Mouse (Mus musculus) embryo, embryonic 10 days (tissue): ENCODE measurements around the gene Rragd.
"Not testable (repeated sequence)": the region's sequence is repeated elsewhere in the genome, so short reads cannot be mapped to it uniquely, and the experiment has no call there.

Experiments
- DNase-seq: peaks from one replicate; pipeline ENCODE4 v3.0.0-alpha.2; 2015; ENCODE audit warnings: low spot score

The Rragd gene

DNA sequence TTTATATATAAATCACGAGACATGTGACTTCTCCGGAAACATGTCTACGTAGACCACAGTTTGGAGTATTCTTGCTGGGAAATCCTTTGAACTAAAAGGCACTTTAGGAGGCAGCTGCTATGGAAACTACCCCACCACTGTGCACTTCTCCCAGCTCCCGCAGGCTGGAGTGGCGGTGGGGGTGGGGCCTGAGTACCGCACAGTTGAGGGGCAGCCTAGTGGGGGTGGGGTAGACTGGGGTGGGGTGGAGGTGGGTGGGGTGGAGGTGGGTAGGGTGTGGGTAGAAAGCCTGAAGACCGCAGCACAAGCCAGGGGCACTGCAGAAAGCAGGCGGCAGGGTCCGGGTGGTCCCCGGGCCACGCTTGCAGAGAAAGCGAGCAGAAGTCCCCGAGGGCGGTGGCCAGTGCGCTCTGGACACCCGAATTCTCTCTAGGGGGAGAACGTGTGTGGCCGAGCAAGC is at the start of gene Rragd:
Rragd (plus strand) TSS at position 322 of the 460 bp plus-strand sequence.
- peak; percentile 47 for DNase-seq

DNA sequence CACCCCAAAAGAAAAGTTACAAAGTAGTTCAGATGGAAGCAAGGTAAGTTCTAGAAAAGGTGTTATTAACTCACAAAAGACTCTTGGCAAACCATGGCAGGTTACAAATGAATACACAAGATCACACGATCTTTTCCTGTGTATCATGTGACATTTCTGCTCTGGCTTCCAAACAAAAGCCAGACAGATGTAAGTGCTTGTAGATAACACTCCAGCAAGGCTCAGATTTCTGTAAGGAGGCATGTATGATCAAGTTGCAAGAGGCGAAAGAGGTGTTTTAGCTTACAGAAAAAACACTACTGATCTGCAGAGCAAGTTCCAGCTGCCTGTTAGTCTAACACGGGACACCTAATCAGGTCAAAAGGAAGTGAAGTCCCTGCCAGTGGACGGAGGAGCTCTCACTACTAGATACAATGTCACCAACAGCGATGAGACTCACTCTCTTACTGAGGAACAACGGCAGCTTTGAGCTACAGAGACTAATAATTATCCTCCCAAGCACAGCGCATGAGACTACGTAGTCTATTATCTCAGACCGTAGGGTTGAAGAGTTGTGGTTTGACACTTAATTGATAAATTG is 46.0 kb upstream of the Rragd start:
- peak; percentile 36 for DNase-seq

DNA sequence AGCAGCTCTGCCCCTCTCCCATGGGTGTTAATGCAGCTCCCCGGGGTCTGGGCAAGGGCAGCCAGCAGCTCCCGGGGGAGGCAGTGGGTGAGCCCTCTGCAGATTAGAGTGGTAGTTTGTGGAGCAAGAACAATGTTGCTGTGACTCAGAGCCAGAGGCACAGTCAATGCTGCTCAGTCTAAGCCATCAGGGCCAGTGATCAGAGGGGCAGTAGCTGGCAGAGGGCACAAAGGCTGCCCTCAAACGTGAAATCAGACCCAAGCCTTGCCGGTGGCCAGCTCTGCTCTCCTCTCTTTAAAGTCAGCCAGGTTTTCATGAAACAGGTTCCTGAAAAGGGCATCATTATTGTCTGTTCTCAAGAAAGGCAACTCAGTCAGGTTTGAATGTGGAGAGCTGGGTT is 43.3 kb upstream of the Rragd start:
- no peak for DNase-seq

DNA sequence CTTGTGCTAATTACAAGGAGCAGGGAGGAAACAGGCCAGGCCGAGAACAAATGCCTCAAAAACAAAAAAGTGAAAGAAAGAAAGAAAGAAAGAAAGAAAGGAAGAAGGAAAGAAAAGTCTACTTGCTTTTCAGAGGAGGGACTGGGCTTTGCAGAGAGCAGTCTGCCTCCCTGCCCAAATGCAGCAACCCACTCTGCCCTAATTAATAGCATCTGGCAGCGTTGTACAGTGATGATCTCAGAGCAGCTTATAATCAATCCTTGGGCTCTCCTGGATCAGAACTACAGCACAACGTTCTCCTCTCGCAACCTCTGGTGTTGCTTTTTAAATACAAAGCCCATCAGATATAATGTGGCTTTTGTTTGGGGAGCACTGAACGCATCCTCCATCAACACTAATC is 42.9 kb upstream of the Rragd start:
- DNase-seq = peak; percentile 54

DNA sequence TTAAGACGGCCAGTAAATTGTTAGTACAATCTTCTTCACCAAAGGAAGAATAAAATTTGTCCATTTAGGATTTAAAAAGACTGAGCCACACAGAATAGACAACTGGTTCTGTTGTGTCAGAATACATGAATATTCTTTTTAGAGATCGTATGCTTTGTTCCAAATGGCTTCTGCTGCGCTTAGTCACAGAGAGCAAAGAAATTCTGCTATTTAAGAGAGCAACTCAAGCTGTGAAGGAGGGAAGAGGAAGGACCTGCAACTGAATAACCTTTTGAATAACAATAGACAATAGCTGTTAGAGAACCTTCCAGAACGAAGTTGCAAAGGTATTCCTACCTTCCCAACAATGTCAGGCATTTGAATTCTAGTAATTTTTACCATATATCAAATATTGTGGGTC is 41.9 kb upstream of the Rragd start:
- no peak for DNase-seq

DNA sequence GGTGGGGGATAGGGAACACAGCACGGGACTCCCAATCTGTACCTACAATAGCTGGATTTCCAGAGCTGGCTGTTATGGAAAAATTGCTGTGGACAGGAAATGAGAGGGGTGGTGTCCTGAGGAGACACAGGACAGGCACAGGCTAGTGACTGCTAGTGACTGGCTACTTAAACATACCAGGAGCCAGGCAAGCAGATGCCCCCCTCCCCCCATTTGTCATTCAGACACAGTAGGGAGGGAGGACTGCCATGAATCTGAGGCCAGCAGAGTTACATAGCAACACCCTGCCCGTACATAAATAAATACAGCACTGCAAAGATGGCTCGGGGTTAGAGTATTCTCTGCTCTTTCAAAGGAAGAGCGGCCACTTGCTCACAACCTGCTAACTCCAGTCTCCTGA is 35.2 kb upstream of the Rragd start:
- peak; percentile 53 for DNase-seq

DNA sequence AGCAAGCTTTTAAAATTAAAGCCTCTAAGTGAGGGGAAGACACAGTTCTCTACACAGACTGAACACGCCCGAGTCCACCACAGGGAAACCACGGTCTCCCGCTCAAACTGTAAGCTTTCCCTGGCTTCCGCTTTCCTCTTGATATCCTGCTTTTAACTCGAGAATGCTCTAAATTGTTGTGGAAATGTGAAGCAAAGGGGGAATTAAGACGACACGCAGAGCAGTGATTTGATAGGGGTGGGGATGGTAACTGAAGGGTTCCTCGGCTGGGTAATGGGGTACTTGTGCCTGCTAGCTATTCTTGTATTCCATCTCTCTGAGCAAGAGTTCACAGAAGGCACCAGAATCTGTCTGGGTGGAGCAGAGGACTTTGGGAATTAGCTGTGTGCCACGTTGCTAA is 34.1 kb upstream of the Rragd start:
- no peak for DNase-seq

DNA sequence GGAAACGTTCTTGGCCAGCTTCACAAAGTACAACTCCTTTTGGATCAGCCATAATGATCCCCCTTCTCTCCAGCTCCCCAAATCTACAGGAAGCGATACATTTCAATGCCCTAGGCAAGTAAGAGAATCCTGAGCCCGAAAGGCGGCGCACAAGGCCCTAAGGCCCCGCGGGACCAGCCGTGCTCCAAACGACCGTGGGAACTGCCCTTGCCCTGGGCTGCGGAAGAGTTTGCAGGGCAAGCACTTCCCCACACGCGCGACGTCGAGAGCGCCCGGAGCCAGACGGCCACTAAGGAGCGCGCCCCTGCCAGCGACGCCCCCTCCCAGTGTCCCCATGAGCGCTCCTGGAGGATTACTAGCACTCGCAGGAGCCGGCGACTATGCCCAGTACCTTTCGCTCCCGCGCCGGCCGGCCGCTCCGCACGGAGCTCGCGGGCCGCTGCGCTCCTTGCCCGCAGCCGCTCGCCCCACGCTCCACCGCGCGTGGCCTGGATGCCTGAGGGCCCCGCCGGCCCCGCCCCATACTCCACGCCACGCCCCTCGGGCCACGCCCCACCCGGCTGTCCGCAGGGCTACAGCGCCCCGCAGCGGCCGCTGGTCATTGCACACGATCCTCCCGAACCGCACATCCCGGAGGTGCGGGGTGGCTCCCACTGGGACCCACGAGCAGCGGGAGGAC is 32.3 kb upstream of the Rragd start, which contains the start of gene Ankrd6:
Ankrd6 (minus strand) TSS at position 486 of the 679 bp plus-strand sequence.
- DNase-seq = peak; percentile 78

DNA sequence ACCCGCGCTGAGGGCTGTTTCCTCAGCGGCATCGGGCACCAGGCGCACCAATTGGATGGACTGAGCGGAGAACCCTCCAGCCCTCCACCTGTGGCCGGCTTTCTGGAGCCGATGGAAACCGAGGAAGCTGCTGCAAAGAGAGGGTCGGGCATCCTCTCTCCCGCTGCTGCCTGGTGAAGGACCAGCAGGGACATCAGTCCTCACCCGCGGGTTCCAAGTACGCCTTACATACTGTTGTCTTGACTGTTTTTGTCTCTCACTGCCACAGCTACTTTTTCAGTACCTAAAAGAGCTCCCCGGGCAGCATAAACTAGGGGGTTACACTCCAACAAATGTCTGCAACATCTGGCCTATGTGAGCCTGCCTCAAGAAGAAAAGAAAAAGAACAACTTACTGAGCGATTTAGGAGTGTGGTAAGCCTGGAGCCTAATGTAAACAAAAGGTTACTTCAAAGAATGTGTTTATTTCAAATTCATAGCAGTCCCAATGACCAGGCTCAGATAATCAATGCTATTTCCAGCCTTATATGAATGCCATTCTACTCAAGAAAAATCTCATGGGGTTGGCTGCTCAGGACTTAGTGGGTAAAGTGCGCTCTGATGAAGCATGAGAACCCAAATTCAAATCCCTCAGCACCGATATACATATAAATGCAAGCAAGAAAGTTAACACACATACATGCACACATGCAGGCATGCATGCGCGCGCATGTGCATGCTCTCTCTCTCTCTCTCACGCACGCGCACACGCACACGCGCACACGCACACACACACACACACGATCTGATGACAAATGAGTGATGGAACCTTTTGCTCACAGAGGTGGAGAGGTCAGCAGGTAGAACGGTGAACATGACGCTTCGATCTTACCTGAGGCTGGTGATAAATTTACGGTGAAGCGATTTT is 31.5 kb upstream of the Rragd start:
- peak; percentile 63 for DNase-seq

DNA sequence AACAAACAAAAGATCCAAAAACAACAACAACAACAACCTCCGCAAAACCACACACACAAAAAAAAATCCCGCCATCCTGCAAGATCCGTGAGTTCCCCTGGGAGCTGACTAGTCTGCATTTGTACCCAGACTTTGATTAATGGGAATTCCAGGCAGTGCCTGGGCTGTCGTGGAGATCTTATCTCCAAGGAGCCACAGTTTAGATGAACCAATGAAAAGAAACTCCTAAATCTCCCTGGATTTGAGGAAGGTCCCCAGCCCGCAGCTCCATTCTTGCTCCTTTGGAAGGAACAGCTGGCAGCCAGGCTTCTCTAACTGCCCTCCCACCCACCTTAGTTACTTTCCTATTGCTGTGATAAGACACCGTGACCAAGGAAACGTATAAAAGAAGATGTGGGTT is 30.2 kb upstream of the Rragd start:
- DNase-seq = peak; percentile 54

DNA sequence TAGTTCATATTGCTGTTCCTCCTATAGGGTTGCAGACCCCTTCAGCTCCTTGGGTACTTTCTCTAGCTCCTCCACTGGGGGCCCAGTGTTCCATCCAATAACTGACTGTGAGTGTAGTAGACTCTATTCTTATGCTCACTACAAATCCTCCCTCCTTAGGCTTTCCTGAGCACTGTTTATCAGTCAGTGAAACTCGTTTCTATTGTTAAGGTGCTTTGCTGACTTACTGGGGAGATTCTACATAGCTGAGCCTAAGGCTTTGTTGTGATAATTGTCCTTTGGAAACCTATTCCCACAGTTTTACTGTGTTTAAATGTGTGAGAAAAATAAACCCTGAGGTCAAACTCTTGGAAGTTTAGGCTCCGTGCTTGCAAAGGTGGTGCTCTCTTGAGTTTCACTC is 26.4 kb upstream of the Rragd start:
- DNase-seq = no peak

DNA sequence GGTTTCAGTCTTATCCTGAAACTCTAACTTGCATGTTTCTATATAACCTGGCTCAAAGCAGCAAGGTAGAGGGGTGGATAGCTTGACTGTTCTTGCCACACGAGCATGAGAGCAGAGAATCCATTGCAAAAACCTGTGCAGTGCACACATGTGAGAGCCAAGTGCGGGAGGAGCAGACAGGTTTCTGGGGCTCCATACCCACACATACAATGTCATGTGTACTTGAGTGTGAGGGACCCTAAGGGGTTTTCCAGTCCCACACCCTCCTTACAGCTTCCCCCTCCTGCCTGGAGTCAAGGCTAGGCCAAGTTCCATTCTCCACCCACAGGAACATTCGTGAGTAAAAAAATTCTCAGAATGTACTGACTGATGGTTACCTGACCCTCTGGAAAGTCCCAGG is 21.4 kb upstream of the Rragd start:
- DNase-seq = no peak

DNA sequence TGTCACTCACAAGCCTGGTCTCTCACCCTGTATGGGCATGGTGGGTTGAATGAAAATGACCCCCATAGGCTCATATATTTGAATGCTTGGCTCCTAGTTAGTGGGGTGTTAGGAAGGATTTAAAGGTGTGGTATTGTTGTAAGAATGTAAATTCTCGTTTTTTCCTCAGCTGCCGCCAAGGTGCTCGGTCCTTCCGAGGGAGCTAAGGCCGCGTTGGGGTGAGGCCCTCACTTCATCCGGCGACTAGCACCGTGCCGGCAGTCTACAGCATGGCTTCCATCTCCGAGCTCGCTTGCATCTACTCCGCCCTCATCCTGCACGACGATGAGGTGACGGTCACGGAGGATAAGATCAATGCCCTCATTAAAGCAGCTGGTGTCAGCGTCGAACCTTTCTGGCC is 18.2 kb upstream of the Rragd start:
- DNase-seq = not testable (repeated sequence)

DNA sequence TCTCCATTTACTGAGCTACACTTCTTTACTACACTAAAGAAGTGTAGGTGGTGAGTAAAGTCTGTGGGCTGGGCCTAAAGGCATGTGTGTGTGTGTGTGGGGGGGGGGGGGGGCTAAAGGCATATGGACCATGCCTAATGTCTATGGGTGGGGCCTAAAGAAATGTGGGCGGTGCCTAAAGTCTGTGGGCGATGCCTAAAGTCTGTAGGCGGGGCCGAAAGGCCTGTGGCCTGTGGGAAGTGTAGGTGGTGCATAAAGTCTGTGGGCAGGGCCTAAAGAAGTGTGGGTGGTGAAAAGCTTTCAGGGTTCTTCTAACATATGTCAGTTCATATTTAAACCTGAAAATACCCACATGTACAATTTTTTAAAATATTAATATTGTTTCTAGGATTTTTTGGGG is 5.5 kb upstream of the Rragd start:
- DNase-seq = no peak

DNA sequence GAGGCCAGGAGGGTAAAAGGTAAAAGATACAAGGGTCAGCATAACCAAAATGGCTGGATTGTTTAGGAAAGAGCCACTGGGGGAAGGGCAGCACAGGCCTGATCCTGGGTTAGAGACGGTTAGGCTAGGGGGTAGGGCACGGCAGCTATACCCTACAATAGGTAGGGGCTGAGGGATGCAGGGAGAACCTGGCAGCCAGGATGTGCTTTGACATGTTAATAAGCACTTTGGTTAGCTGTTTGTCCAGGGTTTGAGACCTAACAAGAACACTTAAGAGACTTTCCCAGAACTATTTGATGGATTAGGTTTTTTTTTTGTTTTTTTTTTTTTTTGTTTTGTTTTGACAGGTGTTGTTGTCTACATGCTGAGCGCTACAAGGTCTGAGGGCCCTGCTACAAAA is 2.8 kb upstream of the Rragd start:
- DNase-seq = no peak

DNA sequence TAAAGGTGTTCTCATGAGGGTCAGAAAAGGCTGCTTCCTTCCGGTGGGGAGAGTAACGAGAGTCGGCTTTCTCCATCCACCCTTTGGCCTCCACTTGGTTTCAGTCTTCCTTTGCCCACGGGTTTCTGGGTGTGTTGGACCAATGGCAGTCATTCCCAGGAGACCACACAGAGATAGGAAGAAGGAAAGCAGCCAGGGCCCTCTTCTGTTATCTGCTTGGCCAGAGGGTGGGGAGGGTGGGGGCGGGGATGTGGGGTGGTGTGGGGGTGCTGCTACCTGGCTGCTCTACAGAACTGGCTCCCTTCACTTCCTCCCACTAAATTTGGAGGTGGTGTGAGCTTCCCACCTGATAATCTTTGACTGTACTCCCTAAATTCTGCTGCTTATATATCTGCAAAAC is 1.2 kb upstream of the Rragd start:
- no peak for DNase-seq

DNA sequence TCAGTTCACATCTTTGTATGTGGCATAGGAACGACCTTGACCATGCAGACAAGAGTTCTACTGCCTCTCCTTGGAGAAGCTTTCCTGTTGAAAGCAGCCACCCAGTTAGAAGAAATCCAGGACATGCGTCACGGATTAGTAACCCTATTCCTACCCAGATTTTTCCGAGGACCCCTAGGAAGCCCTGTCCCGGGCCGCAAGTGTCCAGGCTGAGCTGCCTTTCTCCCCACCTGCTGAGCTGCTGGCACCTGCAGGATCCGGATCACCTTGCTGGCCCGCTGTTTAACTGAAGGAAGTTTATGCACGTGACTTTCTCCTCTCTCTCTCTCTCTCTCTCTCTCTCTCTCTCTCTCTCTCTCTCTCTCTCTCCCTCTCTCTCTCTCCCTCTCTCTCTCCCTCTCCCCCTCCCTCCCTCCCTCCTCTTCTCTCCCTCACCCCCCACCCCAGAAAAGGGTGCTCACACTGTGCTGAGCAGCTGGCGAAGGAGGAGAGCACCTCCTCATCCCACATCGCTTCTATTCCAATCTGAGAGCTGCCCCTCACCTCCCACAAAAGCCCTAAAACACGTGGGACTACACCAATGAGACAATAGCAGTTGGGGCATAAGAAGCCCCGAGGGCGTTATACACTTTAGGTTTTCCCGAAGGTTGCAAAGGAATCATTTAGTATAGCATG is 659 bp upstream of the Rragd start:
- DNase-seq = peak; percentile 39

DNA sequence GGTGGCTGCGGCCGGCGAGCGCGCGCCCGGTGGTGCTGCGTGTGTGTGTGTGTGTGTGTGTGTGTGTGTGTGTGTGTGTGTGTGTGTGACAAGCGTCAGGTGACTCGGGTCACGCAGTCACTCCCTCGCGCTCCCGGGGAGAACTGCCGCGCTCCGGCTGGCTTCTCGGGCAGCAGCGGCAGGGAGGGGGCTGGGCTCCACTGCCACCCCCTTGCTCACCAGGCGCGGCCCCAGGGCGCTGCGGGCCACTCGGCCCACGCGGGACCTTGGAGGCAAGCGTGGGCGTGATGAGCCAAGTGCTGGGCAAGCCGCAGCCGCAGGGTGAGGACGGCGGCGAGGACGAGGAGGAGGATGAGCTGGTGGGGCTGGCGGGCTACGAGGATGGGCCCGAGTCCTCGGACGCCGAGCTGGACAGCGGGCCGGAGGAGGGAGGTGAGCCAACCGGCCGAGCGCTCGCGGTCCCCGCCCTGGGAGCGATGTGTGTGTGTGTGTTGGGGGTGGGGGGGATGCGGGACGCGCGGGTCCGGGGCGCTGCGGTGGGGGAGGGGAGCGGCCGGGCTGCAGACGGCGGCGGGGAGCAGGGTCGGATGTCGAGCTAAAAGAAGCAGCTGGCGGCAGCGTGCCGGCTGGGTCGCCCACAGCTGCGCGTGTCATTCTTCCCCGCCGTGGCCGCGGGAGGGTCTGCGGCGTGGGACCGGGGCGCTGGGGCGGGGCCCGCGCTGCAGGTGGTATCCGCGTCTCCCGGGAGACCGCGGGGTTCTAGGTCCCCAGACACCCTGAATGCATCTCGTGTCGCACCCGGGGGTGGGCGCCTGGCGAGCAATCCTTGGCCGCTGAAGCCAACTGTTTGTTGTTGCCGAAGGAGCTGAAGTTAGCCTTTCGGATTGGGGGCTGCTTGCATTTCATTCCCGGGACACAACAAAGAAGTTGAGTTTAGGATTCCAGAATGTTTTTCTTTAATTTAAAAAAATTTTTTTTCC is 629 bp downstream of the Rragd start:
- peak; percentile 71 for DNase-seq

DNA sequence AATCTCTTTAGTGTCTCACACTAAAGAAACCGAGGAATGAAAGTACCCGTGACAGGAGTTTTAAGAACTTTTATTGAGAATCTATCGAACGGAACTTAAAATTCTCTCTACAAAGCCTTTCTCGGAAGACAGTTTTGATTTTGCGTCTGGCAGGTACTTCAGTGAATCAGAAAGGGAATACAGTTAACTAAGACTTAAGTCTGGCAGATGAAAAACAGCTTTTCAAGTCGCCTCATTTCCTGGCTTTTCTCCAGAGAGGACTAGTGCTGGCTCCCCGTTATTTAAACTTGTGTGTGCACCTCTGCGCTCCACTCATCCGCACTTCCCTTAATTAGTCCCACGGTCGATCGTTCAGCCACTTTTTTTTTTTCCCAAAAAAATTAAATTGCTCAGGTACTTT is 1.4 kb downstream of the Rragd start:
- DNase-seq = peak; percentile 46

DNA sequence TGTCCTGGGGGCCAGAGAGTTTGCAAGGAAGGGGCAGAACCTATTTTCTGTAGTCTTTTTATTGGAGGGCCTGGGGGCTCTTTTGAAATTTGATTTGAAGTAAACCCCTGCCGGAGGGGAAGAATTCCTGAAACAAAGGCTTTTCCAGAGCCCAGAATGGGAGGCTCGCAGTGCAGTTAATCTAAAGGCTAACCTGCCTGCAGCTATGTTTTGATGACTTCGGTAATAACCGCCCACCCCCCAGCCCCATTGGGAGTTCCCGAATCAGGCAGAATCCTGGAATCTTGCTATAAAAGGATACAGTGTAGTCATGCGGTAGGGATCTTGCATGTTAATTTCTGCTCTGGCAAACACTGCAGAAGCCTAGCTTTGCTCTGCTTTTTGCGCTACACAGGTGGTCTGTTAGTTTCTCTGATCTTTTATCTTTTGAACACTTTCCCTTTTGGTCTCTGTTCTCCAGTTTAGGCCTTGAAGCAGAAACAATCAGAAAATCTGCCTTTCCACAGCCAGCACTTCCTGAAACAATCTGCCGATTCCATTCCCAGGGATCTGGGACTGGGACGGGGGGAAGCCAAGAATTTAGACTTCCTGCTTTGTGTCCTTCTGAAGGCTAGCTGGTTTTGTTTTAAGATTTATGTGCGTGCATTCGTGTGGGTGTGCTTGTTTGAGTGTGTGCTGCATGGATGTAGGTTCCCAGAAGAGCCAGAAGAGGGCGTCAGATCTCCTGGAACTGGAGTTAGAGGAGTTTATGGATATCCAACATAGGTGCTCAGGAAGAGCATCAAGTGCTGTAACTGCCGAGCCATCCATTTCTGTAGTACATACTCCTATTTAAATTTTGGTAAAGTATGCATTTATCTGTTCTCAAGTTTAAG is 2.2 kb downstream of the Rragd start:
- peak; percentile 55 for DNase-seq
